Mouse (Mus musculus) heart, postnatal 0 days (tissue): ENCODE results near the gene Gm49394.

Experiments used
- CTCF ChIP-seq: IDR thresholded peaks from 2 replicates; pipeline ENCODE4 v1.5.1; 2016; ENCODE audit warnings: antibody characterized with exemption, control low read depth, low read depth
- EP300 ChIP-seq: IDR thresholded peaks from 2 replicates; pipeline ENCODE4 v1.6.1; 2016; ENCODE audit warnings: antibody characterized with exemption, low read depth

- TF ChIP-seq CTCF: no peak
- TF ChIP-seq EP300: no peak
Measured at GRCm38 (mm10) chr7:142661046-142661445, 8.7 kb downstream of the Gm49394 start.
